Mouse (Mus musculus) cerebellum, adult 11-12 months (tissue): Measurements from ENCODE around the gene Rhbdf2.
"Not testable (repeated sequence)": the region's sequence is repeated elsewhere in the genome, so short reads cannot be mapped to it uniquely, and the experiment has no call there.

Experiments
- DNase-seq: peaks from one replicate; pipeline ENCODE4 v3.0.0; 2022

Gene Rhbdf2

GRCm38 (mm10) chr11:116642681-116643578 is 16.1 kb upstream of the Rhbdf2 start:
- DNase-seq = peak; percentile 91

GRCm38 (mm10) chr11:116641731-116642130 is 14.9 kb upstream of the Rhbdf2 start:
- no peak for DNase-seq

- no peak for DNase-seq
Measured at GRCm38 (mm10) chr11:116641168-116641567, 14.3 kb upstream of the Rhbdf2 start.

GRCm38 (mm10) chr11:116636607-116637006 is 9.8 kb upstream of the Rhbdf2 start:
- not testable (repeated sequence) for DNase-seq

GRCm38 (mm10) chr11:116632962-116633361 is 6.1 kb upstream of the Rhbdf2 start:
- DNase-seq = no peak

- no peak for DNase-seq
Measured at GRCm38 (mm10) chr11:116630171-116630965, 3.5 kb upstream of the Rhbdf2 start.

- no peak for DNase-seq
Measured at GRCm38 (mm10) chr11:116629472-116629871, 2.7 kb upstream of the Rhbdf2 start.

- DNase-seq = peak; percentile 79
Measured at GRCm38 (mm10) chr11:116628712-116629111, 1.9 kb upstream of the Rhbdf2 start.

GRCm38 (mm10) chr11:116627072-116628020 is 527 bp upstream of the Rhbdf2 start:
- DNase-seq = no peak

- DNase-seq = peak; percentile 41
Measured at GRCm38 (mm10) chr11:116625081-116626000, 1.5 kb downstream of the Rhbdf2 start.

GRCm38 (mm10) chr11:116624131-116624832 is 2.5 kb downstream of the Rhbdf2 start:
- DNase-seq = no peak

GRCm38 (mm10) chr11:116623281-116624124 is 3.3 kb downstream of the Rhbdf2 start:
- no peak for DNase-seq

GRCm38 (mm10) chr11:116621258-116621704 is 5.5 kb downstream of the Rhbdf2 start:
- peak; percentile 89 for DNase-seq

- no peak for DNase-seq
Measured at GRCm38 (mm10) chr11:116620559-116621253, 6.1 kb downstream of the Rhbdf2 start.

GRCm38 (mm10) chr11:116620073-116620472 is 6.7 kb downstream of the Rhbdf2 start:
- no peak for DNase-seq

GRCm38 (mm10) chr11:116619561-116619960 is 7.3 kb downstream of the Rhbdf2 start:
- DNase-seq = no peak

GRCm38 (mm10) chr11:116619156-116619555 is 7.7 kb downstream of the Rhbdf2 start:
- peak; percentile 69 for DNase-seq

- no peak for DNase-seq
Measured at GRCm38 (mm10) chr11:116618666-116619065, 8.2 kb downstream of the Rhbdf2 start.

- DNase-seq = no peak
Measured at GRCm38 (mm10) chr11:116617641-116618040, 9.2 kb downstream of the Rhbdf2 start.
